Mouse (Mus musculus) embryo, embryonic 10 days (tissue): ENCODE results near the gene Gm21976.

Experiments
- DNase-seq: peaks from one replicate; pipeline ENCODE4 v3.0.0-alpha.2; 2015; ENCODE audit warnings: low spot score

The Gm21976 gene

DNA sequence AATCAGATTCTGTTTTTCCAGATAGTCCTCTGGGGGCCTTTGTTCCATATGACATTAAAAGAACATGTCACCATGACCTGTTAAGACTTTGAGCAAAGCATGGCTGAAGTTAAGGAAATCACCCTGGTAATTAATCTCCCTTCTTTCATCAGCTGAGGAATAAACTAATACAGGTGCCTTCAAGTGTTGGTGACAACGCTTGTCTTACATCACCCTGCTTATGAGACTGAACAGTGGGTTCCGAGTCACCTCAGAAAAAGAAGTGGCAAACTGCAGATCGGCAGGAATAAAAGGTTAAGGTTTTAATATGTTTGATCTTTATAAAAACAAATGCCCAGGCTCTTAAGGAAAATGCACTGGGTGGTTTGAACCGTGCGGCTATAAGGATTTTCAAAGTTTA, at the start of gene Gm21976:
TSS of gene Gm21976 (plus strand) at position 202 of the 400 bp plus-strand sequence.
- DNase-seq = no peak

DNA sequence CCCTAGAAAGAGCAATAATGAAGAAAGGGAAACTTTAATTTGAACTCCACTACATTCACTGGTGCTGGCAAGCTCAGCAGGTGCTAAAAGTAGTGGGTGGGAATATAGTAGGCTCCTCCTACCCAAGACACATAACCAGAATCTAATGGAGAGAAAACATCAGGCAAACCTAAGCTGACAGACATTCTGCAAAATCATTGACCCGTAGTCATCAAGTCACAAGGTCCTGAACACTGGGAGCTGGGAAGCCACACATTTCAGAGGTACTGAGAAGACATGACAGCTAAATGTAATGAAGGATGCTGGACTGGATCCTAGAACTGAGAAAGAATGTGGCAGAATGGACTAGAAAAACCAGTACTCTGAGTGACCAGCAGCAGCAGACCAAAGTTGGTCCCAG, 49.2 kb upstream of the Gm21976 start:
- DNase-seq = peak; percentile 25

- no peak for DNase-seq
Measured at GRCm38 (mm10) chr13:98235451-98235850, 44.2 kb upstream of the Gm21976 start.

- peak; percentile 83 for DNase-seq
Measured at GRCm38 (mm10) chr13:98239978-98240641, 39.6 kb upstream of the Gm21976 start.

- no peak for DNase-seq
Measured at GRCm38 (mm10) chr13:98241531-98242282, 38.0 kb upstream of the Gm21976 start.

GRCm38 (mm10) chr13:98244571-98245350, 34.9 kb upstream of the Gm21976 start:
- DNase-seq = no peak

DNA sequence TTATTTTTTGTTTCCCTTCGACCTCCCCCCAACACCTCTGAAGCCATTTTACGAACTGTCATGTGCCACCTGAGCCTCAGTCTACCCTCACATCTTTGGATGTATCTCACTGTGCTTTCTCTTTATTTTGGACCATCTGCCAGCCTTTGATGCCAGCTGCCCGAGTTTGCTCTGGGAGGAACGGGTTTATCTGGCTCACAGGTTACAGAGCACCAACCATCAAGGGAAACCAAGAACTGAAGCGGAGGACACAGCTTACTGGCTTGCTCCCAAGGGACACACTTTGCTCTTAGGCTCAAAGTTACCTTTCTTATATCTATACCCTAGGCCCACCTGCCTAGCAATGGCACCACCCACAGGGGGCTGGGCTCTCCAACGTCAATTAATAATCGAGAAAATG, 34.3 kb upstream of the Gm21976 start:
- no peak for DNase-seq

- no peak for DNase-seq
Measured at GRCm38 (mm10) chr13:98249594-98249993, 30.1 kb upstream of the Gm21976 start.

- DNase-seq = peak; percentile 5
Measured at GRCm38 (mm10) chr13:98254921-98255320, 24.8 kb upstream of the Gm21976 start.

GRCm38 (mm10) chr13:98262636-98263457, 16.8 kb upstream of the Gm21976 start, which contains the start of the genes Utp15 and Ankra2:
TSS of gene Utp15 (minus strand) at chr13:98263041.
TSS of gene Ankra2 (plus strand) at chr13:98263074.
- DNase-seq = peak; percentile 100

- DNase-seq = peak; percentile 6
Measured at GRCm38 (mm10) chr13:98263458-98263987, 16.2 kb upstream of the Gm21976 start.

GRCm38 (mm10) chr13:98264111-98264510, 15.6 kb upstream of the Gm21976 start:
- peak; percentile 11 for DNase-seq

DNA sequence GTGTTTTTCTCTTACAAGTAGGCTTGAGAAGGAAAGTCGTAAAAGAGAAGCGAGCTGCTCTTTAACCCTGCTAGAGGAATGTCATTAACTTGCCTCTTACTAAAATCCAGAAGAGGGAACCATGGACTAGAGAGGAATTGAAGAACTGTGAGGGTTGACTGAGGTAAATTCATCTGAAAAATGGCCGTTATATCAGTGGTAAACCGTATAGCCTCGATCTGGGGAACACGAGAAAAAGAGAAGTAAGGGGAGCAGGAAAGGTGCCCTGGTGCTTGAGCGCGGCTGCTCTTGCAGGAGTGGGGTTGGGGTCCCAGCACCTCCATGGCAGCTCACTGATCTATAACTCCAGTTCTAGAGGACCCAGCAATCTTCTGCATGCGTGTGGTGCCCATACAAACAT, 5.7 kb upstream of the Gm21976 start:
- DNase-seq = no peak

DNA sequence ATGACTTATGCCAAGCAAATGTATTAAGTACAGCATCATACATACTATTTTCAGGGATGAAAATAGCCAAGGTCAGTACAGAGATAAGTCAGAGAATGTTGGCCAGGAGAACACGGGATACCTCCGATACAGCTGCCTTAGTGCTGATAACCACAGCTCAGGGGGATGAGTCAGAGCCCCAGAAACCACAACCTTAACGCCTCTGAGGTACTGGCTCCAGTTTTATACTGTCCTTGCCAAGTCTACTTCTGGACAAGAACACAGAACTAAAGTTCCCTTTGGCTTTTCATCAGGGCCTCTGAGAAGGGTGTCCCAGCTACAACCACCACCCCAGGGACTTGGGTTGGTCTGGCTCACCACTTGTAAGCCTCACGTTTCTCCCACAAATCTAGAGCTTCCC, 4.0 kb upstream of the Gm21976 start:
- DNase-seq = no peak

GRCm38 (mm10) chr13:98276253-98276652, 3.4 kb upstream of the Gm21976 start:
- no peak for DNase-seq

DNA sequence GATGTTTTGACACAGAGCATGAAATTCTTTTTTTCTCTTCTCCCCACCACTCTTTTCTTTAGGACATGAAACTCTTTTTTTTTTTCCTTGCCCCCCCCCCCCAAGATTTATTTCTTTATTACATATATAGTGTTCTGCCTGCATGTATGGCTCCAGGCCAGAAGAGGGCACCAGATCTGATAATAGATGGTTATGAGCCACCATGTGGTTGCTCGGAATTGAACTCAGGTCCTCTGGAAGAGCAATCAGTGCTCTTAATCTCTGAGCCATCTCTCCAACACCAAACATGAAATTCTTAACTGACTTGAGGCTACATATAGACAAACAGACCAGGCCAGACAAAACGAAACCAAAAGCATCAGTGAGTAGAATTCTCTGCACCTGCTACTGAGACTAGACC, 2.2 kb upstream of the Gm21976 start:
- DNase-seq = no peak

DNA sequence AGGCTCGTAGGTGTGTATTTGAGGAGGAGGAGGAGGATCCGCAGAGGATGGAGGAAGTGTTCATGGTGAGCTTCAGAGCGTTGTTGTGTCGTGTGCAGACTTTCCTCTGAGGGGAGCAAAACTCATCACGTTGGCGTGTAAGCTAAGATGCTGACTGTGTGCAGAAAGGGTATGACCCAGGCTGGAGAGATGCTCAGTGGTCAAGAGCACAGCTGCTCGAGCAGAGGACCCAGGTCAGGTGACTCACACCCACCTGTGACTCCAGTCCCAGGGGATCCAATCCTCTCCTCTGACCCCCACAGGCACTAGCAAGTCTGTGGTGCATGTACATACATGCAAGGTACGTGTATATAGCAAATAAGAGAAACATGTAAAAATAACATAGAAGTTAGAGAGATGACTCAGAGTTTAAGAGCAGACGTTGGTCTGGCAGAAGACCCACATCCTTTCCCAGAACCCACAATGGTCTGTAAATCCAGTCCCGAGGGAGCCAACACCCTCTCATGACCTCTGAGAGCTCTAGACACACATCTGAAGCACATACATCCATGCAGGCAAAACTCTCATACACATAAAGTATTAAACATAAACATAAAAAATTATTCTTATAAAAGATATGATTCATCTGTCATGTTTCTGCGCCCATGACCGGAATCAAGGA, 1.4 kb downstream of the Gm21976 start:
- no peak for DNase-seq

- DNase-seq = no peak
Measured at GRCm38 (mm10) chr13:98290719-98291118, 11.0 kb downstream of the Gm21976 start.

DNA sequence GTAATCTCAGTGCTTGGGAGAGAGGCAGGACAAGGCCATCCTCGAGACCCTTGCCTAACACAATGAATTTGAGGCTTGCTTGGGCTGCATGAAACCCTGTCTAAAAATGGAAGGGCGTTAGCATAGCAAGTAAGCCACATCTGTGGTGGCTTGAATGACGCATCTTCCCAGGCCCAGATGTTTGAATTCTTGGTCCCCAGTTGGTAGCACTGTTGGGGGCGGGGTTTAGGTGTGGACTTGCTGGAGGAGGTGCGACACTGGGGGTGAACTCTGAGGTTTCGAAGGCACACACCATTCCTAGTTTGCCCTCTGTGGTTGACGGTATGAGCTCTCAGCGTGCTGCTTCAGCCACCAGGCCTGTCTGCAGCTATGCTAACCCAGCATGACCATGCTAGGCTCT, 12.0 kb downstream of the Gm21976 start:
- no peak for DNase-seq

DNA sequence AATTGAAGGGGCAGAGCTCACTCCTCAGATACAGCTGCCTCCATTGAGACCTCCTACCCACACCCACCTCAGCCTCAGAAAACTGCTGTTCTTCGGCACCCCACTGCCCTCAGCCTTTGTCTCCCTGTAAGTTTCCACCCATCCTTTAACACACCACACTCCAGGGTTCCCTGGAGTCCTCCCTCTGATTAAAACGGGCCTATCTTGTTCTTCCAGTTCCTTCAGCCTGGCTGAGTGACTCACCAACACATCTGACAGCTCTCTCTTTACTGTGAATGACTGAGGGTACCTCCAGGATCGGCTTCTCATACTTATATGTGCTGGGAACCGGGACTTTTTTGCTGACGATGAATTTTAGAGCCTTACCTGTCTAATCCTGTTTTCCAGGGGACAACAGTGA, 16.4 kb downstream of the Gm21976 start:
- DNase-seq = no peak

- DNase-seq = no peak
Measured at GRCm38 (mm10) chr13:98297883-98298482, 18.3 kb downstream of the Gm21976 start.
